ENCODE assay signal across 9 mouse cellular contexts in the genomic region with DNA sequence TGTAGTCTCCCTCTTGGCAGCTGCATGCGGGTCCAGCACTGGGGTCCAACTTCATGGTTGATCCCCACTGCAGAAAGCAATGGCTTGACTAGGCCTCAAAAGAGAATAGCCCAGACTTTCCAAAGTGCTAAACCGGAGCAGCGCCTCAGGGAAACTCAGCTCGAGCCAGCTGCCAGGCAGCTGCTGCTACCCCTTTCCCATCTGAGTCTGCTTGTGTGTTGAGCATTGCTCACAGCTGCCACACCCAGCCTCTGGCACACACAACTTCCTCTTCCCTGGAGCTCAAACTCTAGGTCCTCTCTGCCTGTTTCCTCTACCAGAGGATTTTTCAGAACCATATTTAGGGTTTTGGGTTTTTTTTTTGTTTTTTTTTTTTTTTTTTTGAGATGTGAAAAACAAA.
DNase-seq lines count a peak whose midpoint lies in the region; ATAC-seq and TF ChIP-seq lines count a peak whose summit lies in the region.
"Had no signal": no experiment of that assay in that cellular context is flagged by ENCODE, and none has a peak within 500 bp of the region (broad histone marks: within the 10 kb centered on the region; RNA-seq: fewer than 3 reads in every experiment).

No protein-coding gene starts in this region.

- TF ChIP-seq EP300 in MEL (IDR thresholded peaks at IDR 0.05; ENCODE audit: low read depth in 1 of 2, low read length in 2 of 2) = no peak
- TF ChIP-seq EP300 in lung, postnatal 0 days (IDR thresholded peaks at IDR 0.05) = no peak

- no peak overlapping the region for H3K4me2 ChIP-seq in kidney, embryonic 16.5 days (replicated peaks; ENCODE audit: low read depth, low read length)
- H3K4me2 ChIP-seq in lung, postnatal 0 days (replicated peaks; ENCODE audit: low read depth, low read length) = no peak overlapping the region

- TF ChIP-seq POLR2A in MEL (IDR thresholded peaks at IDR 0.05; ENCODE audit: control insufficient read depth in 1 of 2, insufficient read depth in 1 of 2, low read depth in 1 of 2, low read length in 2 of 2, poor library complexity in 1 of 2) = no peak

- TF ChIP-seq CTCF in MEL (IDR thresholded peaks at IDR 0.05 in 2 of 3, conservative IDR thresholded peaks at IDR 0.05 in 1 of 3; ENCODE audit: control insufficient read depth in 1 of 3, insufficient read depth in 1 of 3, low read depth in 2 of 3, low read length in 3 of 3, poor library complexity in 1 of 3, severe bottlenecking in 1 of 3) = no peak
- no peak for TF ChIP-seq CTCF in lung, postnatal 0 days (IDR thresholded peaks at IDR 0.05)

- H3K27ac ChIP-seq in kidney, embryonic 16.5 days (ENCODE audit: low read length) = no peak overlapping the region
- H3K27ac ChIP-seq in MEL (ENCODE audit: control insufficient read depth, low read depth, low read length) = no peak overlapping the region
- H3K27ac ChIP-seq in lung, postnatal 0 days (ENCODE audit: low read length) = 0 out of 2 replicates have a peak overlapping the region, but pooled peaks have one; percentile 47

- H3K4me1 ChIP-seq in kidney, embryonic 16.5 days (ENCODE audit: insufficient read depth, low read length) = 0 out of 2 replicates have a peak, but pooled peaks cover 3% of the 10 kb centered on the region
- H3K4me1 ChIP-seq in MEL (ENCODE audit: control insufficient read depth in 1 of 2, insufficient read depth in 2 of 2, low read length in 2 of 2) = 0 out of 4 replicates have a peak, but pooled peaks cover 0 to 2% of the 10 kb centered on the region in 2 experiments
- no peaks in the 10 kb centered on the region for H3K4me1 ChIP-seq in lung, postnatal 0 days (ENCODE audit: insufficient read depth, low read depth, low read length)

- ATAC-seq in kidney, embryonic 16.5 days (ENCODE audit: low FRiP score, low TSS enrichment) = no peak
- ATAC-seq in lung, postnatal 0 days = peak; percentile 68
- ATAC-seq: forebrain, postnatal 0 days had no signal

- TF ChIP-seq RAD21 in MEL (IDR thresholded peaks at IDR 0.05; ENCODE audit: low read depth, low read length) = no peak; the same call in 1 of the 2 replicates

- no peak overlapping the region for H3K9ac ChIP-seq in kidney, embryonic 16.5 days (replicated peaks; ENCODE audit: low read length)
- H3K9ac ChIP-seq in MEL (ENCODE audit: control insufficient read depth, low read depth, low read length, poor library complexity, severe bottlenecking) = no peak overlapping the region
- H3K9ac ChIP-seq in lung, postnatal 0 days (replicated peaks; ENCODE audit: low read depth) = no peak overlapping the region
- H3K9ac ChIP-seq: forebrain, postnatal 0 days had no signal

- no peaks in the 10 kb centered on the region for H3K36me3 ChIP-seq in kidney, embryonic 16.5 days (ENCODE audit: insufficient read depth, low read length)
- peaks cover 0 to 2% of the 10 kb centered on the region in 2 experiments; a peak in 1 of 4 replicates for H3K36me3 ChIP-seq in MEL (ENCODE audit: control insufficient read depth in 1 of 2, insufficient read depth in 2 of 2, low read length in 2 of 2)
- H3K36me3 ChIP-seq in lung, postnatal 0 days (ENCODE audit: insufficient read depth, low read length) = no peaks in the 10 kb centered on the region

- DNase-seq in kidney, postnatal 10 days = peak; percentile 30
- DNase-seq in MEL (ENCODE audit: low read depth, low spot score) = peak; percentile 78
- peak; percentile 49 for DNase-seq in gastrocnemius, adult 18-20 months (ENCODE audit: low spot score)
- DNase-seq in lung, postnatal 0 days (ENCODE audit: low spot score) = peak; percentile 68
- DNase-seq in embryo, embryonic 9.5 days (ENCODE audit: extremely low spot score) = no peak
- DNase-seq in adrenal gland, adult 2 months = no peak
- DNase-seq in cerebellum, adult 9-11 months = no peak
- DNase-seq: forebrain, postnatal 0 days had no signal

- no peak overlapping the region for H3K4me3 ChIP-seq in kidney, embryonic 16.5 days (ENCODE audit: low read length)
- H3K4me3 ChIP-seq in MEL (ENCODE audit: control insufficient read depth in 1 of 2, insufficient read depth in 1 of 2, low read depth in 2 of 2, low read length in 2 of 2) = no peak overlapping the region
- H3K4me3 ChIP-seq in lung, postnatal 0 days (ENCODE audit: low read depth, low read length) = no peak overlapping the region

- H3K79me2 ChIP-seq in MEL (ENCODE audit: control insufficient read depth, insufficient read depth, low read length, poor library complexity) = no peaks in the 10 kb centered on the region

- no peaks in the 10 kb centered on the region for H3K27me3 ChIP-seq in kidney, embryonic 16.5 days (ENCODE audit: insufficient read depth, low read length)
- H3K27me3 ChIP-seq in MEL (ENCODE audit: control insufficient read depth in 1 of 2, insufficient read depth in 2 of 2, low read length in 2 of 2) = peaks cover 0 to 6% of the 10 kb centered on the region in 2 experiments; a peak in 3 of 4 replicates
- H3K27me3 ChIP-seq in lung, postnatal 0 days (replicated peaks; ENCODE audit: insufficient read depth, low read length) = no peaks in the 10 kb centered on the region

- no peaks in the 10 kb centered on the region for H3K9me3 ChIP-seq in kidney, embryonic 16.5 days (ENCODE audit: low read length)
- H3K9me3 ChIP-seq in MEL (replicated peaks; ENCODE audit: insufficient read depth, low read length) = no peaks in the 10 kb centered on the region
- H3K9me3 ChIP-seq in lung, postnatal 0 days (ENCODE audit: low read length) = no peaks in the 10 kb centered on the region

- 68% methylated on average over 4 of the region's 4 CpGs for WGBS in kidney, embryonic 16.5 days
- 64% methylated on average over 4 of the region's 4 CpGs for WGBS in lung, postnatal 0 days

TF ChIP-seq in MEL, 35 proteins besides CTCF, POLR2A, EP300 and RAD21:
- TF ChIP-seq TCF12 (IDR thresholded peaks at IDR 0.05; ENCODE audit: low read depth, low read length) (peak; percentile 27; the same call in 1 of the 2 replicates), ZNF384 (IDR thresholded peaks at IDR 0.05; ENCODE audit: low read depth, low read length) (0 out of 2 replicates have a peak, but pooled peaks have one; percentile 34), MYB (IDR thresholded peaks at IDR 0.05; ENCODE audit: low read depth, low read length) (no peak), ETS1 (IDR thresholded peaks at IDR 0.05; ENCODE audit: low read depth, low read length) (peak; percentile 49), SMC3 (IDR thresholded peaks at IDR 0.05; ENCODE audit: low read depth, low read length) (peak; percentile 25; the same call in 1 of the 2 replicates), RCOR1 (IDR thresholded peaks at IDR 0.05; ENCODE audit: low read depth, low read length) (no peak), ELF1 (IDR thresholded peaks at IDR 0.05; ENCODE audit: low read depth, low read length) (no peak), UBTF (IDR thresholded peaks at IDR 0.05; ENCODE audit: borderline replicate concordance, insufficient read depth, low read depth, low read length) (no peak)
TF ChIP-seq in MEL: peak in this region for 4.

Comparison
In these comparisons a context has a peak if more than half of its experiments do, and no peak if none do; other contexts are left out.
1. DNase-seq: peak in kidney, postnatal 10 days (single experiment), MEL (single experiment), gastrocnemius, adult 18-20 months (single experiment) and lung, postnatal 0 days (single experiment); none in embryo, embryonic 9.5 days (single experiment), adrenal gland, adult 2 months (single experiment) and cerebellum, adult 9-11 months (single experiment).